Comparison of ENCODE assay signal across 13 mouse cellular contexts in the genomic region with DNA sequence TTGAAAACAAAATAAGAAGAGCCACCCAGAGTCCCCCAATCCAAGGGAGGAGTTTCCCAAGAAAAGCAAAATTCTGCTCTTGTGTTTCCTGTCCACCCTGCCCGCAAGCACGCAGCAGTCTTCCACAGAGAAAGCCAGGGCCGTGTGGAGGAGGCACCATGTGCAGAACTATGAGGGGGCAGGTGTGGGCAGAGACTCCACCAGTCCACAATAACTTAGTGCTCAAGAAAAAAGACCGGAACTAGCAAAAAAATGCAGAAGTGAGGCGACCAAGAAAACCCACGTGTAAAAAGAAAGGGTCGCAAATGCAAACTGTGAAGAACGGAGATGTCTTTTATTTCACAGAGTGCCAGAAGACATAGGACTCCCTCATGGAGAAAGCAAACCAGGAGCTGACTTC.
DNase-seq lines count a peak whose midpoint lies in the region; TF ChIP-seq lines count a peak whose summit lies in the region.
"Had no signal": no experiment of that assay in that cellular context is flagged by ENCODE, and none has a peak within 500 bp of the region (broad histone marks: within the 10 kb centered on the region; RNA-seq: fewer than 3 reads in every experiment).

No protein-coding gene starts in this region.

- H3K27ac ChIP-seq in spleen, adult 2 months (ENCODE audit: insufficient read depth, low read length): peak overlapping the region; percentile 64
- no peak overlapping the region for H3K27ac ChIP-seq in midbrain, embryonic 10.5 days (replicated peaks)
- H3K27ac ChIP-seq: embryonic facial prominence, embryonic 13.5 days; forebrain, embryonic 15.5 days had no signal

- H3K4me3 ChIP-seq in spleen, adult 2 months (ENCODE audit: extremely low read depth, insufficient read depth, insufficient read length): no peak overlapping the region
- H3K4me3 ChIP-seq in midbrain, embryonic 10.5 days: no peak overlapping the region
- H3K4me3 ChIP-seq: embryonic facial prominence, embryonic 13.5 days; forebrain, embryonic 15.5 days had no signal

- no peak for TF ChIP-seq POLR2A in spleen, adult 2 months (IDR thresholded peaks at IDR 0.05; ENCODE audit: low read depth, low read length)

- H3K4me1 ChIP-seq in spleen, adult 2 months (ENCODE audit: control insufficient read depth, insufficient read depth, insufficient read length): peaks cover 33% of the 10 kb centered on the region; the same call in 1 of the 2 replicates
- H3K4me1 ChIP-seq in midbrain, embryonic 10.5 days: 0 out of 2 replicates have a peak, but pooled peaks cover 3% of the 10 kb centered on the region
- H3K4me1 ChIP-seq: forebrain, embryonic 15.5 days had no signal

- peak; percentile 20 for DNase-seq in kidney, postnatal 10 days
- DNase-seq in kidney, adult 8-10 months: no peak
- DNase-seq in spleen, adult 2 months (ENCODE audit: low read depth in 1 of 2, low spot score in 2 of 2): peak in 1 of 2 experiments; percentile 44
- DNase-seq in spleen, postnatal 4 days (ENCODE audit: low spot score in 2 of 2): no peak
- peak; percentile 4 for DNase-seq in heart, postnatal 25 days (ENCODE audit: low spot score)
- peak; percentile 50 for DNase-seq in telencephalon, adult 2 months (ENCODE audit: low read depth, low spot score)
- no peak for DNase-seq in midbrain, embryonic 10.5 days (ENCODE audit: low spot score)
- DNase-seq: cerebellum, postnatal 14 days; kidney, adult 2 months; lung, adult 2 months; thymus, postnatal 4 days had no signal

- TF ChIP-seq CTCF in spleen, adult 2 months (IDR thresholded peaks at IDR 0.05; ENCODE audit: extremely low read depth, insufficient read depth, insufficient read length, insufficient replicate concordance): no peak

- WGBS in spleen, adult 2 months: 10% methylated on average over 8 of the region's 8 CpGs
- 88% methylated on average over 8 of the region's 8 CpGs for WGBS in midbrain, embryonic 10.5 days

- H3K36me3 ChIP-seq in spleen, adult 2 months (ENCODE audit: control insufficient read depth, insufficient read depth, low read length): no peaks in the 10 kb centered on the region
- no peaks in the 10 kb centered on the region for H3K36me3 ChIP-seq in midbrain, embryonic 10.5 days
- H3K36me3 ChIP-seq: embryonic facial prominence, embryonic 13.5 days; forebrain, embryonic 15.5 days had no signal

- no peaks in the 10 kb centered on the region for H3K9me3 ChIP-seq in midbrain, embryonic 10.5 days (replicated peaks)
- H3K9me3 ChIP-seq: embryonic facial prominence, embryonic 13.5 days; forebrain, embryonic 15.5 days had no signal

- H3K27me3 ChIP-seq in spleen, adult 2 months (ENCODE audit: control insufficient read depth, insufficient read depth, low read length): no peaks in the 10 kb centered on the region
- no peaks in the 10 kb centered on the region for H3K27me3 ChIP-seq in midbrain, embryonic 10.5 days (ENCODE audit: low read depth, poor library complexity, severe bottlenecking)
- H3K27me3 ChIP-seq: embryonic facial prominence, embryonic 13.5 days; forebrain, embryonic 15.5 days had no signal

- intact Hi-C loops in heart, postnatal 25 days (cut with DNase I): no loop called here

Comparison
In these comparisons a context has a peak if more than half of its experiments do, and no peak if none do; other contexts are left out.
1. DNase-seq: peak in kidney, postnatal 10 days (single experiment), heart, postnatal 25 days (single experiment) and telencephalon, adult 2 months (single experiment); none in kidney, adult 8-10 months (0 of 2), spleen, postnatal 4 days (0 of 2) and midbrain, embryonic 10.5 days (single experiment).